Mouse (Mus musculus): ENCODE results near the gene Galnt13. TPM values are rescaled to one million over a fixed set of nuclear protein-coding genes. Genes with fewer than 3 reads are reported as not detected.

Gene Galnt13
- polyA plus RNA-seq (2017; shearing (Covaris generic)), result 0.10 TPM

GRCm38 (mm10) chr2:54435937-54436735, at the start of gene Galnt13:
Gene Galnt13, plus strand, starts transcription at chr2:54436317.

All from effector memory CD4-positive, alpha-beta T cell, adult 5 months (primary cell).